Mouse (Mus musculus) kidney, postnatal 10 days (tissue): ENCODE results near the gene Rgl1.
"Not testable (repeated sequence)": the region's sequence is repeated elsewhere in the genome, so short reads cannot be mapped to it uniquely, and the experiment has no call there.

Experiments used
- DNase-seq: peaks from one replicate; pipeline ENCODE4 v3.0.0; 2021; ENCODE audit warnings: mixed read lengths

The Rgl1 gene

DNA sequence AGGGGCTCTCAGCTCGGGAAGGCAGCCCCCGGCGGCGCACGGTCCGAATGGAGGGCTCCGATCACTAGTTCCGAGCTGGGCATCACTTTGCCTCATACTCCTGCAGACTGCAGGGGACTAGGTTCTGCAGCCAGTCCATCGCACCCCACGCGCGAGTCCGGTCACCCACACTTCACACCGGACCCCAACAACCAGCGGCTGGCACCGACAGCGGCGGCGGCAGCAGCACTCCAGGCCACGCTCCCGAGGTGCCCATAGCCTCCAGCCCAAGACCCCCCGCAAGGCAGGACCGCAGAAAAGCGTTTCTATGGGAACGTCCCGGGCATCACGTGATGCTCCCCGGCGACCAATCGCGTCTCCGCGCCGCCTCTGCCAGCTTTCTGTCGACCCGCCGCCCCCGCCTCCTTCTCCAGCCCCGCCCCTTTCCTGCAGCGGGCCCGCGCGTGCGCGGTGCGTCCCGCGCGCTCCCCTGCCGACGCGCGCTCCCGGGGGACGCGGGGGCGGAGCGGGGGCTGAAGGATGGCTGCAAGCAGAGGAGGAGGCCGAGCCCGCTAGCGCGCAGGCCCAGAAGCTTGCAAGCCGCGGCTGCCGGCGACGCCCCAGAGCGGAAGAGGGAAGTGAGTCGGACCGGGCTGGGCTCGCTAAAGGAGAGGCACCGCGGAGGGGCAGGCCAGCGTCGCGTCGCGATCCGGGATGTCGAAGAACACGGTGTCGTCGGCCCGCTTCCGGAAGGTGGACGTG is at the start of gene Rgl1, which contains the start of gene Arpc5:
Gene Rgl1 (minus strand): TSS at position 320 of the 741 bp plus-strand sequence.
Gene Arpc5 (plus strand): TSS at position 511 of the 741 bp plus-strand sequence.
- DNase-seq: peak; percentile 98

DNA sequence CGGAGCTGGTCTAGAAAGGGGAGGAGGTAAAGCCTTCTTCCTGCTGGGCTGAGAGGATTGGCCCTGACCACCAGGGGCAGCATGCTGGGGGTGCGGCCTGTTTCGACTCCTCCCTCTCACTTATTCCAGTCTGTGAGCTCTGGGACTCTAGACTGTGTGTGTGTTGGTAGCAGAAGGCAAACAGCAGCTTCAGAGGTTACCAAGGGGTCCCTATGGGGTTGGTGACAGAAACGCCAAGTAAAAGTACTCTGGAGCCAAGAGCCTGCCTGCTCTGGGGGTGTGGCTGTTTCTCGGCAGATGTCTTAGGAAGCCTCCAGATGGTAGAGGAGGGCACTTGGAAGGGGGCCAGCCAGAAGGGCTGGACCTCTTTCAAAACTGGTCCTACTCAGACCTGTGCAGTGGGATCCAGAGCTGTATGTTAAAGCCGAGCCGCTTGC is 49.1 kb upstream of the Rgl1 start:
- peak; percentile 57 for DNase-seq

GRCm38 (mm10) chr1:152810533-152811439 is 44.6 kb upstream of the Rgl1 start:
- DNase-seq: no peak

GRCm38 (mm10) chr1:152809541-152810252 is 43.5 kb upstream of the Rgl1 start:
- DNase-seq: peak; percentile 61

- no peak for DNase-seq
Observed at GRCm38 (mm10) chr1:152808392-152808680, 42.2 kb upstream of the Rgl1 start.

DNA sequence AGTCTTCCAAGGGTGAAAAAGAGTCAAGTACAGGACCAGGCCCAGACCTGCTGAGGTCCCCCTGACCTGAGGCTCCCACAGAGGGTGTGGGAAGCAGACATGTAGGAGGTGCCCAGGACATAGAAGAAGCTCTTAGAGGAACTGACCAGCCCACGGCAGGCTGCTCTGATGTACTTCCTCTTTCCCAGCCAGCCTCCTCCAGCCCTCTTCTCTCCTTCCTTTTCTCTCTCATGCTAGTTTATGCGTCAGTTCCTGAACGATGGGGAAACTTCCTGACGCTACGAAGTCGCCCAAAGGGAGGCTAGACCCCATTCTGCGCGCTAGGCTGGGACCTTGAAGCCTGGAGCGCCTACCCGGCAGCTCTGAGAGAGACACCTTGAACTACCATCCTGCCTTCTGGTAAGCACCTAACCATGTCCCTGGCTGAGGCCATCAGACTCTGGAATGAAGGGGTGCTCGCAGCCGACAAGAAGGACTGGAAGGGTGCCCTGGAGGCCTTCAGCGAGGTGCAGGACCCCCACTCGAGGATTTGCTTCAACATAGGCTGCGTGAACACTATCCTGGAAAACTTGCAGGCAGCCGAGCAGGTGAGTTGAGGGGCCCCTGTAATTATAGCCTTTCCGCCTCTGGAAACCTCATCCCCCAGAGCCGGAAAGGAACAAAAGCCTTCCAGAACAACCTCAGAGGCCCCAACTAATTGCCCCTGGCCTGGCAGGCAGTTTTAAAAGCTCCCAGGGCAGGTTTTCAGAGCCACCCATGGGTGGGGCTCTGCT is 41.7 kb upstream of the Rgl1 start:
- peak; percentile 21 for DNase-seq

DNA sequence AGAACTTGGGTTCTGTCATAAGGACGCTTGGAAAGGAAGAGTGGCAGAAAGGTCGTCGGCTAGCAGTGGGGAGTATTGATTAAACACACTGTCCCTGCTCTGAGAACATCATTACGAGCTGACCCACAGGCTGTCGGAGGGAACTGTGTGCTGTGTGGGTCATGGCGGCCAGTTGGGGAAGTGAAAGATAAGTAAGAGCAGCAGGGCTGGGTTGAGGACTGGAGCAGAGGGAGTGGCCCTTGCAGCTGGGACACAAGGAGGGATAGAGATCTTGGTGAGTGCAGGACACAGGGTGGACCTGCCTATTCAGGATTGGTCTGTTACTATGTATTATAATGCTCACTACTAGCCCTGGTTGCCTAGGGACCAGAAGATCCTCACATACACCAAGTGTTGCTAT is 38.8 kb upstream of the Rgl1 start:
- no peak for DNase-seq

GRCm38 (mm10) chr1:152800633-152801176 is 34.6 kb upstream of the Rgl1 start:
- DNase-seq: no peak

- peak; percentile 63 for DNase-seq
Observed at GRCm38 (mm10) chr1:152799897-152800296, 33.7 kb upstream of the Rgl1 start, which contains the start of gene Ncf2. Ncf2 (plus strand) TSS chr1:152800194.

- DNase-seq: no peak
Observed at GRCm38 (mm10) chr1:152798125-152798524, 32.0 kb upstream of the Rgl1 start.

DNA sequence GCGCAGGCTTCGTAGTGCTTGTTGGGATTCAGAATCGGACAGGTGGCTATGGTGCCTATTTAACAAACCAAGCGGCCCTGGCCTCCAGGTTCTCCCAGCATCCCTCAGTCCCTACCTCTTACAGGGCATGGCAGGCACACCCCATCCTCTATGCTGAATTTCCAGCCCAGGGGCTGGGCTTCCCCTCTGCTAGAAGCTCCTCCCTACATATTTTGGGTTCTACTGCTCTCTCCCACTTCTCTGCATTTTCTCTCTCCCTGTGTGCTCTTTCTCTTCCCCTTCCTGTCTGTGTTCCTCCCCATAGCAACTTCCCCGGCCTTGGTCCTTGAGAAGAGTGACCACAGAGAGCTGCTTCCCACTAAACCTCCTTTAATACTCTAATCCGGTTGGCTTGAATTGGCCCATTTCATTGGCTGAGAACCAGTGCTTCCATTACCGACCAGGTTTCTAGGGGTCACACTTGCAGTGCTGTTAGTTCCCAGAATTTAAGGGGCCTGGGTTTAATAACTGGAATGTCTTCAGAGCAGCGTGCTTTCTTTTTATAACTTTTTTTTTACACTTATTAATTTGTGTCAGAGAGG is 30.6 kb upstream of the Rgl1 start:
- DNase-seq: no peak

DNA sequence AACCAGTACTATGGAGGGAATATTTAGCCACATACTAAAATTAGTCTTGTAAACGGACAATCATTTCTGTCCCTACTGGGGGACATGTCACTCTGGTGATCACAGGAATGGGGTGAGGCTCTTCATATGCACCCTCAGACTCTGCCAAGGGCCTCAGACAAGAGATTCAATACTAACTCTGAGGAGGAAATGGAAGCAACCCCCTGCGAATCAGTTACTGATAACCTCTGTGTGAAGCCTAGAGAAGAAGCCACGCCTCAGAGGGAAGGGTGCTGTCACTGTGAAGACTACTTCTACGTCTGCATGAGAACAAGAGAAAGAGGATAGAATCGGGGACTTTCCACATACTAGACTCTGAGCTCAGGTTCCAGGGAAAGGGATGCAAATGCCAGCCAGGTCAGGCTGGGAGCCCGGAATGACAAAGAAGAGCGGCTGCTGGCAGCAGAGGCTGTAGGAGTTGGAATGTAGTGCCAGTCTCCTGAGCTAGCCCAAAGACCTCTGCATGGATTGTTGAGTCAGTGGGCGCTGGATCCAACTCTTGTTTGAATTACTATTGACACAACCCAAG is 29.6 kb upstream of the Rgl1 start:
- no peak for DNase-seq

GRCm38 (mm10) chr1:152793495-152794130 is 27.5 kb upstream of the Rgl1 start:
- no peak for DNase-seq

DNA sequence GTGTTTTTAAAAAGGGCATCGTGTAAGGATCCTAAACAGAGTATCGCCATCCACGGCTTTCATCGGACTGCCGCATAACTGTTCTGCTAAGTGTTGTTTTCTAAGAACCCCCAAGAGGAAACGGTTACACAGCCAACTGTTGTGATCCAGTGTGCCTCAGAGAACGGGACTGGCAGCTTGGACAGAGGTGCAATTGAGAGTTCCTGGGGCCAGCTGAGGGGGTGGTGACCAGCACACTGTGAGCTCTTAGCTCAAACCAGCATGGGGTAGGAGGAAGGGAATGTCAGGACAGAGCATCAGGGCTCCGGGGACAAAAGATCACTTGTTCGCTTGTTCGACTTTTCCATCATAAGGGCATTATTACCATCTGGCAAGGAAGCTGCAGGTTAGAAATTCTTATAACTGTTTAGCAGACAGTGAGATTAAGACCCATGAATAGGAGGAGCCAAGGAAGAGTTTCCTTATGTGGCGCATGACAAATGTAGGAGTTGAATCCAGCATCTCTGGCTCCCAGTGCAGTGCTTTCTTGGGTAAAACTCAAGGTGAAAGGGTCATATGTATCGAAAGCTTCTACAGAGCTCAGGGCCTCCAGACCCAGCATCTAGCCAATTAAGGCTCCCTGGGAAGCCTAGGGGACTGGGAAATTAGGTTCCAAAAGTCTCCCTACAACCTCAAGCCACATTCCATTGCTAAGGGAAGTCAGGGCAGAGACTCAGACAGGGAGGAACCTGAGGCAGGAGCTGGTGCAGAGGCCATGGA is 26.8 kb upstream of the Rgl1 start:
- no peak for DNase-seq

DNA sequence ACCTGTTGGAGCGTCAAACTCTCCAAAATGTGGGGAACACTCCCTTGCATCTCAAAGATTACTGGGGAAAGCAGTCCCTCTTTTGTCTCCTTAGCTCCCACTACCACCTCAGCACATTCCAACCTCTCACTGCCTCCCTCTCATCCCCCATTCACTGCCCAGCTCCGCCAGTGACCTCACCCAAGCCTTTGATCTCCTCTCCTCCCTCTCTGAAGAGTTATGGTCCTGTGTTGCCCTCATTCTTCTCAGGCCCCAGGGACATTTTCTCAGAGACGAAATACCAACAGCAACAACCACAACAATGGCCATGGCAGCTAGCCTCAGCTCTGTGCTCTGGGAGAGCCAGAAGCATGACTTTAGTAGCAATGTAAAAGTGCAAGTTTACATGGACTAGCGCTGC is 25.1 kb upstream of the Rgl1 start:
- no peak for DNase-seq

DNA sequence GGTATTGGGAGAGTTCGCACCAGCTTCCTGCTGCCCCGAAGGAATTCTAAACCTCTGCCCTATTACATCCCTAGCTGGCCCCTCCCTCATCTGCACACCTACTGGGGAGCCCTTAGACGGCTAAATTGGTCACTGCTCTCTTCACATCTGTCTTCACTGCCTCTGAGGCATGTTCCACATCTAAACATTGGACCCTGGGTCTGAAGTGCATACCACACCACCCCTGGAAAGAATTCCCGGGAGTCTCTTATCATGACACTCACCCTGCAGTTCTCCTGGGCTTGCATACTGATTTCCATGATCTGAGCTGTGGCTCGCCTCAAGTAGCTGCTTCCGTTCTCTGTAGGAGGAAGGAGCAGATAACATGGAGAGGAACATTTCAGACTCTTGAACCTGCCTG is 24.7 kb upstream of the Rgl1 start:
- DNase-seq: no peak

GRCm38 (mm10) chr1:152790254-152790653 is 24.1 kb upstream of the Rgl1 start:
- DNase-seq: peak; percentile 72

GRCm38 (mm10) chr1:152788121-152788660 is 22.0 kb upstream of the Rgl1 start:
- DNase-seq: no peak

- DNase-seq: no peak
Observed at GRCm38 (mm10) chr1:152786953-152787352, 20.8 kb upstream of the Rgl1 start.

DNA sequence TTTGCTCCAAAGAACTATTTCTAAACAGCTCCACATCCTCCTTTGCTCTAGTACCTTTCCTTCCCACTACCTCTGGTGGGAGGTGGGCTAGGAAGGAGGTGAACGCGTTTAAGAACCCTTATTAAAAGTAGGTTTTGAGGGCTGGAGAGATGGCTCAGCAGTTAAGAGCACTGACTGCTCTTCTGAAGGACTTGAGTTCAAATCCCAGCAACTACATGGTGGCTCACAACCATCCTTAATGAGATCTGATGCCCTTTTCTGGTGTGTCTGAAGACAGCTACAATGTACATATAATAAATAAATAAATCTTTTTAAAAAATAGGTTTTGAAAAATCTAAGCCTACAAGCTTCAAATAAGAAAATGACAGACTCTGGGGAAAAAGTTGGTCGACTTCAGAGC is 19.3 kb upstream of the Rgl1 start:
- not testable (repeated sequence) for DNase-seq
